Mouse (Mus musculus): Measurements from ENCODE around the gene Zfand2b. TPM values are rescaled to one million over a fixed set of nuclear protein-coding genes. Genes with fewer than 3 reads are reported as not detected.

Gene Zfand2b
- polyA plus RNA-seq, 1 experiment from 2014 or later, result 41.0 TPM

DNA sequence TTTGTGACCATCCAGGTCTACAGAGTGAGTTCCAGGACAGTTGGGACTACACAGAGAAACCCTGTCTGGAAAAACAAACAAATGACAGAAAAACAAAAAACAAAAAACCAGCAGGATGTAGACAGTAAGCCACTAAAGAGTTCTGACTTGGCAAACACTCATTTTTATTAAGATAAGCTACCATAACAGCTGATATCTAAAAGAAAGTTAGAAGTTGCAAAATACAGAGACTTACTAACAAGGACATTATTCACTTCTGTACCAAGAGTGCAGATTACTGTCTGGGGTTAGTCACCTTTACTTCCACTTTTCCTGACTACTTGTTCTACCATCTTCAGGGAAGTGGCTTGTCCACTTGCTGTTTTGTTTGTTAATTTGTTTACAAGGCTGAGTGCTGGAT lies 9.5 kb upstream of the Zfand2b start:
- no peak overlapping the region for H3K9ac ChIP-seq (ENCODE audit: low read depth, low read length)
- no peak overlapping the region for H3K4me3 ChIP-seq (ENCODE audit: low read depth, low read length)
- H3K4me2 ChIP-seq (ENCODE audit: low read depth, low read length), result no peak overlapping the region
- peaks cover 23% of the 10 kb centered on the region for H3K4me1 ChIP-seq (ENCODE audit: control insufficient read depth, low read depth, low read length)
- no peaks in the 10 kb centered on the region for H3K36me3 ChIP-seq (ENCODE audit: control insufficient read depth, insufficient read depth)
- H3K9me3 ChIP-seq (replicated peaks; ENCODE audit: control insufficient read depth, low read length), result no peaks in the 10 kb centered on the region
- H3K27ac ChIP-seq (ENCODE audit: low read length), result peak overlapping the region; percentile 84
- ATAC-seq (ENCODE audit: low read depth), result no peak
- no peaks in the 10 kb centered on the region for H3K27me3 ChIP-seq (ENCODE audit: control insufficient read depth, insufficient read depth, low read depth, low read length)

DNA sequence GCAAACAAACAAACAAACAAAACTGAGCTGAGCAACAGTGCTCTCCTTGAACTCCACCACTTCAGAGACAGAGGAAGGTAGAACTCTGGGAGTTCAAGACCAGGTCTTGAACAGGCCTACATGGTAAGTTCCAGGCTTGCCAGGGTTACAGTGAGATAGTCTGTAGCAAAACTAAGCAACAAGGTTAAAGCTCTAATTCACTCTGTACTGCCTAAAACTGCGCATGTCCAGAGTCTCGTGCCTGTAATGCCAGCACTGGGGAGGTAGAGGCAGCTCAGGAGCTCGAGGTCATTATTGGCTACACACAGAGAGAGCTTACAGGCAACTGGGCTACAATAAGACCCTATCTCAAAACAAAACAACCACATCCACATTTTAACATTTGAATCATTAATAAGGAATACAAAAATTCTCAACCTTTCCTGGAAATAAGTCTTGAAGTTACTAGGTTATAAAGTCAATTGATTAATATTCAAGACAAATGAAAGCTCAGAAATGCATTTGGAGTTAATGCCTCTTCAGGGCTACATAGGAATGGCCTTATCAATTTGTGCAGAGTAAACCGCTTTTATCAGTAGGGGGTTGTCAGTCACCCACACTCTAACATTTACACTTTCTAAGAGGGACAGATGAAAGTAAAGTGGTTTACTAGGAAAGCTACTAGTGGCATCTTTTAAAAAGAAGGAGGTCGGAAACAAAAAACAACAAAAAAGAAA lies 8.7 kb upstream of the Zfand2b start:
- WGBS (ENCODE audit: insufficient replicate concordance), result 32% methylated on average over 5 of the region's 5 CpGs
- Histone ChIP-seq H3K9ac (ENCODE audit: low read depth, low read length) (peak overlapping the region; percentile 50; the same call in 1 of the 2 replicates), H3K9me3 (replicated peaks; ENCODE audit: control insufficient read depth, low read length) (no peaks in the 10 kb centered on the region), H3K27me3 (ENCODE audit: control insufficient read depth, insufficient read depth, low read depth, low read length) (no peaks in the 10 kb centered on the region), H3K4me3 (ENCODE audit: low read depth, low read length) (no peak overlapping the region), H3K4me2 (ENCODE audit: low read depth, low read length) (peak overlapping the region; percentile 18; the same call in 1 of the 2 replicates), H3K36me3 (ENCODE audit: control insufficient read depth, insufficient read depth) (no peaks in the 10 kb centered on the region), H3K4me1 (ENCODE audit: control insufficient read depth, low read depth, low read length) (peaks cover 23% of the 10 kb centered on the region), H3K27ac (ENCODE audit: low read length) (peak overlapping the region; percentile 84)
- peak; percentile 96 for ATAC-seq (ENCODE audit: low read depth)

DNA sequence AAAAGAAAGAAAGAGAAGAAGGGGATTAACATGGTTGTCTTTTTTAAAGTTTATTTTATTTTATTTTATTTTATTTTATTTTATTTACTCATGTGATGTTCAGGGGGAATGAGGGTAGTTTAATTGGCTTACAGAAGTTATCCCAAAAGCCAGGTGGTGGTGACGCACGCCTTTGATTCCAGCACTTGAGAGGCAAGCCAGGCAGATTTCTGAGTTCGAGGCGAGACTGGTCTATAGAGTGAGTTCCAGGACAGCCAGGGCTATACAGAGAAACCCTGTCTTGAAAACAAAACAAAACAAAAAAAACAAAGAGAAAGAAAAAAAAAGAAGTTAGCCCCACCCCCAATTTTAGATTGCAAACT lies 8.2 kb upstream of the Zfand2b start:
- Histone ChIP-seq H3K4me3 (ENCODE audit: low read depth, low read length) (no peak overlapping the region), H3K9ac (ENCODE audit: low read depth, low read length) (no peak overlapping the region), H3K4me1 (ENCODE audit: control insufficient read depth, low read depth, low read length) (peaks cover 18% of the 10 kb centered on the region), H3K27me3 (ENCODE audit: control insufficient read depth, insufficient read depth, low read depth, low read length) (no peaks in the 10 kb centered on the region), H3K36me3 (ENCODE audit: control insufficient read depth, insufficient read depth) (no peaks in the 10 kb centered on the region), H3K27ac (ENCODE audit: low read length) (peak overlapping the region; percentile 84), H3K9me3 (replicated peaks; ENCODE audit: control insufficient read depth, low read length) (no peaks in the 10 kb centered on the region), H3K4me2 (ENCODE audit: low read depth, low read length) (peak overlapping the region; percentile 33)
- 25% methylated on average over 4 of the region's 4 CpGs for WGBS (ENCODE audit: insufficient replicate concordance)
- ATAC-seq (ENCODE audit: low read depth), result peak; percentile 44; the same call in 1 of the 2 replicates

DNA sequence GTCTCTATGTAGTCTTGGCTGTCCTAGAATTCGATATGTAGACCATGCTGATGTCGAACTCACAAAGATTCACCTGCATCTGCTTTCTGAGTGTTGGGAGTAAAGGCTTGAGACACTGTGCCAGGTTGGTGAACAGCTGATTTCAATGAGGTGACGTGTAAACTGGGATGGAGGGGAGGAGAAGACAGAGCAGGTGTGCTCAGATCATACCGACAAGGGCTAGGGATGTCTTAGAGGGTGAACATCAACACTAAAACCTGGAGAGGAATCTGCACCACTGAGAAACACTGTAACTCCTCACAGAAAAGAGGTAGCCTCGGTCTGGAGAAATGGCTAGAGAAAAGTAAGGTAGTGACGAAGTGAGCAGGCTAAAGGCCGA lies 364 bp upstream of the Zfand2b start:
- Histone ChIP-seq H3K4me2 (ENCODE audit: low read depth, low read length) (peak overlapping the region; percentile 75), H3K27me3 (ENCODE audit: control insufficient read depth, insufficient read depth, low read depth, low read length) (no peaks in the 10 kb centered on the region), H3K4me3 (ENCODE audit: low read depth, low read length) (peak overlapping the region; percentile 76), H3K36me3 (ENCODE audit: control insufficient read depth, insufficient read depth) (peaks cover 30% of the 10 kb centered on the region), H3K4me1 (ENCODE audit: control insufficient read depth, low read depth, low read length) (peaks cover 30% of the 10 kb centered on the region), H3K27ac (ENCODE audit: low read length) (peak overlapping the region; percentile 95), H3K9me3 (replicated peaks; ENCODE audit: control insufficient read depth, low read length) (no peaks in the 10 kb centered on the region), H3K9ac (ENCODE audit: low read depth, low read length) (peak overlapping the region; percentile 88)
- 4% methylated on average over 7 of the region's 7 CpGs for WGBS (ENCODE audit: insufficient replicate concordance)
- peak; percentile 9; the same call in 1 of the 2 replicates for ATAC-seq (ENCODE audit: low read depth)

DNA sequence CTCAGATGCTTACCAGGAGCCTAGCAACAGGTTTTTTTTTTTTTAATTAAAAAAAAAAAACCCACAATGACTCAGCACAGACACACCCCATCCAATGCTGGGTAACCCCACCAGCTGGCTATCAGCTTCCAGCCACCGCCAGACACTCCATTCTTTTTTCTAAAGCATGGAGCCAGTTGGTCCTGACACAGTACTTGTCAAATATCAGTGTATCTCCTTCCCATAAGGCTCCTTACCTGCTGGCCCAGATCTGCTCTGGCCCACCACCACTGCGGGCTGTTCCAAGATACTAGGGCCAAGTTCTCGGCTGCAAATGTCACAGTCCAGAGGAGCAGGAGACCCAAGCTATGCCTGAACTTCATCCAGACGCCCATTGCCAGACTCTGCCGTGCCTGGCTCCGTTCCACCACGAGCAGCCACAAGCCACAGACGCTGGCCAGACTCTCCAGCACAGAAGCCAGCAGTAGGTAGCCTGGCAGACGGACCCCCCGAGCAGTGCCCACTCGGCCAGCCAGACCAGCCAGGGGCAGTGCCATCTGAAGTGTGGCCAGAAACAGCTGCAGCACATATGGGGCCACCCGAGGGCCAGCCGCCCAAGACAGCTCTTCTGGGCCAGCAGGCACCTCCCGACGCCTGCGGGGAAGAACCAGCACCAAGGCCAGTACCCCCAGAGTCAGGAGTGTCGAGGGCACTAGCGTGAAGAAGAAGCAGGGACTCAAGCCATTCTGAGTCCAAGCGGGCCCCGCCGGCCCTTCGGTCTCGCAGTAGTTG lies 11.1 kb downstream of the Zfand2b start:
- peak overlapping the region; percentile 74 for H3K4me3 ChIP-seq (ENCODE audit: low read depth, low read length)
- no peaks in the 10 kb centered on the region for H3K27me3 ChIP-seq (ENCODE audit: control insufficient read depth, insufficient read depth, low read depth, low read length)
- H3K9me3 ChIP-seq (replicated peaks; ENCODE audit: control insufficient read depth, low read length), result no peaks in the 10 kb centered on the region
- H3K4me2 ChIP-seq (ENCODE audit: low read depth, low read length), result peak overlapping the region; percentile 89
- peak overlapping the region; percentile 98 for H3K27ac ChIP-seq (ENCODE audit: low read length)
- WGBS (ENCODE audit: insufficient replicate concordance), result 3% methylated on average over 23 of the region's 23 CpGs
- peaks cover 23% of the 10 kb centered on the region for H3K4me1 ChIP-seq (ENCODE audit: control insufficient read depth, low read depth, low read length)
- peaks cover 66% of the 10 kb centered on the region for H3K36me3 ChIP-seq (ENCODE audit: control insufficient read depth, insufficient read depth)
- peak; percentile 71 for ATAC-seq (ENCODE audit: low read depth)
- peak overlapping the region; percentile 85 for H3K9ac ChIP-seq (ENCODE audit: low read depth, low read length)

DNA sequence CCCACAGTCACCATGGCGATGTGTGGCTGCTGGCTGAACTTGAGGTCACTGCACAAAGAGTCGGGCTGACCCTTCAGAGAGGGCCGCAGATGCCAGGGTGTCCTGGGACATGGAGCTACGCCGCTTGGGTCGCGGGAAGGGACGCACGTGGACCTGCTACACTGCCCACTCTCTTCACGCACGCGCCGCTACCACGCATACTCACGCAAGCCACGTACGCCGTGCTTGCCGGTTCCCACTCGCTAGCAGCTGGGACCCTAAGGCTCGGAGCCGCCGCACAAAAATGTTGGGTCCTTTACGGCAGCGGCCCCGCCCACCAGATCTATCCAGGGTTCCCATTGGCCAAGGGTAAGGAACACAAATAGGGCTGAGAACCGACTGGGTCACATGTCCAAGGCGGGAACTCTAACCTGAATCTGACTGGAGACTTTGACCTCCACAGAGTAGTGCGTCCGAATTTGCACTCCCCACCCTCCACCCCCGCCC lies 11.7 kb downstream of the Zfand2b start, which contains the start of gene Abcb6:
Gene Abcb6 (minus strand): TSS at position 288 of the 486 bp plus-strand sequence.
- no peaks in the 10 kb centered on the region for H3K9me3 ChIP-seq (replicated peaks; ENCODE audit: control insufficient read depth, low read length)
- H3K4me3 ChIP-seq (ENCODE audit: low read depth, low read length), result peak within 1 kb of the TSS; percentile 74
- WGBS (ENCODE audit: insufficient replicate concordance), result under 1% methylated on average over 31 of the region's 31 CpGs
- H3K36me3 ChIP-seq (ENCODE audit: control insufficient read depth, insufficient read depth), result peaks cover 68% of the 10 kb centered on the region
- peak within 1 kb of the TSS; percentile 98 for H3K27ac ChIP-seq (ENCODE audit: low read length)
- H3K9ac ChIP-seq (ENCODE audit: low read depth, low read length), result peak within 1 kb of the TSS; percentile 85
- no peaks in the 10 kb centered on the region for H3K27me3 ChIP-seq (ENCODE audit: control insufficient read depth, insufficient read depth, low read depth, low read length)
- H3K4me2 ChIP-seq (ENCODE audit: low read depth, low read length), result peak within 1 kb of the TSS; percentile 89
- peaks cover 23% of the 10 kb centered on the region for H3K4me1 ChIP-seq (ENCODE audit: control insufficient read depth, low read depth, low read length)
- ATAC-seq (ENCODE audit: low read depth), result peak; percentile 91

DNA sequence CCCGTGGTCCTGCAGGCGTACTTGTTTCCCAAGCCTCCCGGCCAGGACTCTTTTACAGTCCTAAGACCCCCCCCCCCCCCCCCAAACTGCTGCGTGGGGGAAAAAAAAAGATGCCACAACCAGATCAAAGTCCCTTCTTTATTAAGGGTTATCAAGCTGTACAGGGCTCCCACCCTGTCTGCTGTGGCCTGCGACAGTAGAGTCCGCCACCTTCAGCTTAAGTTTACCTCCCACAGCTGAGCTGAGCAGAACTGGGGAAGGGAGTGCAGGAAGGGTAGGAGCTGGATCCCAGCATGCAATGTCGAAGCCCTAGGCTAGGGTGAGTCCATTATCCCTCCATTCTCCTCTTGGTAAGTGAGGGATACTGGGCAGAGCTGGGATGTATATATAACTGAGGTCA lies 12.3 kb downstream of the Zfand2b start:
- Histone ChIP-seq H3K4me2 (ENCODE audit: low read depth, low read length) (peak overlapping the region; percentile 89), H3K4me1 (ENCODE audit: control insufficient read depth, low read depth, low read length) (peaks cover 23% of the 10 kb centered on the region), H3K9me3 (replicated peaks; ENCODE audit: control insufficient read depth, low read length) (no peaks in the 10 kb centered on the region), H3K27me3 (ENCODE audit: control insufficient read depth, insufficient read depth, low read depth, low read length) (no peaks in the 10 kb centered on the region), H3K9ac (ENCODE audit: low read depth, low read length) (peak overlapping the region; percentile 48), H3K27ac (ENCODE audit: low read length) (peak overlapping the region; percentile 98), H3K36me3 (ENCODE audit: control insufficient read depth, insufficient read depth) (peaks cover 68% of the 10 kb centered on the region), H3K4me3 (ENCODE audit: low read depth, low read length) (peak overlapping the region; percentile 74)
- WGBS (ENCODE audit: insufficient replicate concordance), result 35% methylated on average over 7 of the region's 7 CpGs
- no peak for ATAC-seq (ENCODE audit: low read depth)

DNA sequence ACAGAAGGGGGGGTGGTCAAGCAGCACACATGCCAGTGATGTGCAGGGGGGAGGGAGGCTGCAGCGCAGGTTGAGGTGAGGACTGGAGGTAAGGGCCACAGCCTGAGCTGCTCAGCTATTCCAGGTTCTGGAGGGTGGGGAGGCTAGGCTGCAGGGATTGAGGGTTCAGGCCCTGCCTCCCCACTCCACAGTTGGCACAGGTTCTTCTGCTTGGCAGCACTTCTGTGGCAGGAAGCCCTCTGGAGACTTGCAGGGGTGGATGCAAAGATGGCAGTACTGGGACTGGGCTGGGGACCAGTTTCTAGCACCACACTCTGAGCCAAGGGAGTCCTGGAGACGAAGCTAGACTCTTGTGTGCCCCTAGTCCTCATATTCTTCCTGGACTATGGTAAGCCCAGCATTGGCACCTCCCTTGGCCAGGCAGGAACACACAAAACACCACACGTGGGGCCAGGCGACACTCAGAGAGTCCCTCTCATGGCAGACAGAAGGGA lies 13.0 kb downstream of the Zfand2b start:
- H3K27me3 ChIP-seq (ENCODE audit: control insufficient read depth, insufficient read depth, low read depth, low read length), result no peaks in the 10 kb centered on the region
- no peak overlapping the region for H3K4me2 ChIP-seq (ENCODE audit: low read depth, low read length)
- H3K9me3 ChIP-seq (replicated peaks; ENCODE audit: control insufficient read depth, low read length), result no peaks in the 10 kb centered on the region
- no peak overlapping the region for H3K4me3 ChIP-seq (ENCODE audit: low read depth, low read length)
- H3K27ac ChIP-seq (ENCODE audit: low read length), result no peak overlapping the region; the same call in 1 of the 2 replicates
- WGBS (ENCODE audit: insufficient replicate concordance), result 83% methylated on average over 4 of the region's 4 CpGs
- peaks cover 23% of the 10 kb centered on the region for H3K4me1 ChIP-seq (ENCODE audit: control insufficient read depth, low read depth, low read length)
- no peak for ATAC-seq (ENCODE audit: low read depth)
- peaks cover 68% of the 10 kb centered on the region for H3K36me3 ChIP-seq (ENCODE audit: control insufficient read depth, insufficient read depth)
- H3K9ac ChIP-seq (ENCODE audit: low read depth, low read length), result no peak overlapping the region

DNA sequence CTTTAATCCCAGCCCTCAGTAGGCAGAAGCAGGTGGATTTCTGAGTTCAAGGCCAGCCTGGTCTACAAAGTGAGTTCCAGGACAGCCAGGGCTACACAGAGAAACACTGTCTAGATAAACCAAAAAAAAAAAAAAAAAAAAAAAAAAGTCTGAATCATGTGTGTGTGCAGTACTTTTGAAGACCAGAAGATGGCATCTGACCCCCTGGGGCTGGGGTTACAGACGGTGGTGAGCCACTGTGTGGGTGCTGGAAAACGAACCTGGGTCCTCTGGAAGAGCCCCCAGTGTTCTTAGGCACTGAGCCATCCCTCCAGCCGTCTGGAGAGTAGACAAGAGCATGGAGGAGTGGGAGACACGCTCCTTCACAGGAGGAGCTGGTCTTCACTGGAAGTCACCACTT lies 13.7 kb downstream of the Zfand2b start:
- 76% methylated on average over 4 of the region's 4 CpGs for WGBS (ENCODE audit: insufficient replicate concordance)
- H3K4me2 ChIP-seq (ENCODE audit: low read depth, low read length), result no peak overlapping the region
- no peaks in the 10 kb centered on the region for H3K27me3 ChIP-seq (ENCODE audit: control insufficient read depth, insufficient read depth, low read depth, low read length)
- H3K4me1 ChIP-seq (ENCODE audit: control insufficient read depth, low read depth, low read length), result peaks cover 23% of the 10 kb centered on the region
- H3K9ac ChIP-seq (ENCODE audit: low read depth, low read length), result no peak overlapping the region
- H3K4me3 ChIP-seq (ENCODE audit: low read depth, low read length), result no peak overlapping the region
- no peak overlapping the region for H3K27ac ChIP-seq (ENCODE audit: low read length)
- H3K36me3 ChIP-seq (ENCODE audit: control insufficient read depth, insufficient read depth), result peaks cover 69% of the 10 kb centered on the region
- no peak for ATAC-seq (ENCODE audit: low read depth)
- no peaks in the 10 kb centered on the region for H3K9me3 ChIP-seq (replicated peaks; ENCODE audit: control insufficient read depth, low read length)

Measured in liver, embryonic 16.5 days (tissue).